Comparison of ENCODE assay signal across 8 mouse cellular contexts in the genomic region with DNA sequence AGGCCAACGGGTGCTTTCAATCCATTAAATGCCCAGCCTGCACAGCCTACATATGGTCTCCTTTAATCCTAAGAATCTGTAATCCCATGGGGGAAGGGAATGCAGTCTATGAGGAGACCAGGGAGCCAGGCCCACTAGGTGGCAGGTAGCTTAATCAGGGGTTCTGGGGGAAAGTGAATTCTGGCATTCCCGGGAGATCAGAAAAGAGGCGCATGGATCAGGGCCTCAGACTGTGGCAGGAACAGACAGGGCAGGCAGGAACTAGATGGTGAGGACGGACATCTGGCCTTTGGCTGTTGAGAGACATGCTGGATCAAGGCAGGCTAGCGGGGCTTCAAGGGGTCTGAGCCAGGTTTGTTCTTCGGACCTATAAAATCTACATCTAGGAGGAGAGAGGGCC. TPM values are rescaled to one million over a fixed set of nuclear protein-coding genes. Genes with fewer than 3 reads are reported as not detected.
DNase-seq lines count a peak whose midpoint lies in the region; ATAC-seq and TF ChIP-seq lines count a peak whose summit lies in the region.

No protein-coding gene starts in this region.

- no peak for DNase-seq in kidney, postnatal 0 days (ENCODE audit: low spot score)
- no peak for DNase-seq in kidney, adult 11 months
- no peak for DNase-seq in embryonic facial prominence, embryonic 14.5 days (ENCODE audit: low spot score)
- no peak for DNase-seq in frontal cortex, postnatal 10 days (ENCODE audit: low spot score in 2 of 2)
- DNase-seq in layer of hippocampus, postnatal 10 days (ENCODE audit: low spot score in 2 of 2), result no peak
- no peak for DNase-seq in frontal cortex, postnatal 25 days (ENCODE audit: low spot score in 2 of 2)

- H3K4me1 ChIP-seq in kidney, postnatal 0 days (replicated peaks; ENCODE audit: insufficient read depth, low read length), result peaks cover 26% of the 10 kb centered on the region; the same call in 1 of the 2 replicates
- H3K4me1 ChIP-seq in embryonic facial prominence, embryonic 14.5 days (ENCODE audit: control insufficient read depth, insufficient read depth, low read length), result peaks cover 25% of the 10 kb centered on the region
- peaks cover 43% of the 10 kb centered on the region for H3K4me1 ChIP-seq in hindbrain, embryonic 16.5 days (ENCODE audit: control insufficient read depth, insufficient read depth, low read depth, low read length)
- peaks cover 42% of the 10 kb centered on the region for H3K4me1 ChIP-seq in neural tube, embryonic 12.5 days

- no peak overlapping the region for H3K9ac ChIP-seq in kidney, postnatal 0 days (ENCODE audit: low read depth, low read length)
- peak overlapping the region; percentile 64 for H3K9ac ChIP-seq in embryonic facial prominence, embryonic 14.5 days (ENCODE audit: low read depth, low read length)
- H3K9ac ChIP-seq in hindbrain, embryonic 16.5 days (ENCODE audit: low read depth, low read length), result peak overlapping the region; percentile 80
- peak overlapping the region; percentile 69; the same call in 1 of the 2 replicates for H3K9ac ChIP-seq in neural tube, embryonic 12.5 days

- no peaks in the 10 kb centered on the region for H3K9me3 ChIP-seq in kidney, postnatal 0 days (replicated peaks; ENCODE audit: low read length)
- no peaks in the 10 kb centered on the region for H3K9me3 ChIP-seq in embryonic facial prominence, embryonic 14.5 days (ENCODE audit: control insufficient read depth, low read length)
- H3K9me3 ChIP-seq in hindbrain, embryonic 16.5 days (ENCODE audit: control insufficient read depth, low read length), result no peaks in the 10 kb centered on the region
- no peaks in the 10 kb centered on the region for H3K9me3 ChIP-seq in neural tube, embryonic 12.5 days

- H3K27me3 ChIP-seq in kidney, postnatal 0 days (ENCODE audit: insufficient read depth, low read length), result no peaks in the 10 kb centered on the region
- H3K27me3 ChIP-seq in embryonic facial prominence, embryonic 14.5 days (replicated peaks; ENCODE audit: control insufficient read depth, insufficient read depth, low read length), result peaks cover 31% of the 10 kb centered on the region
- no peaks in the 10 kb centered on the region for H3K27me3 ChIP-seq in hindbrain, embryonic 16.5 days (replicated peaks; ENCODE audit: control insufficient read depth, insufficient read depth, low read length)
- peaks cover 38% of the 10 kb centered on the region for H3K27me3 ChIP-seq in neural tube, embryonic 12.5 days (replicated peaks)

- H3K4me3 ChIP-seq in kidney, postnatal 0 days (replicated peaks; ENCODE audit: low read depth, low read length), result no peak overlapping the region
- peak overlapping the region; percentile 46 for H3K4me3 ChIP-seq in embryonic facial prominence, embryonic 14.5 days (ENCODE audit: low read depth, low read length)
- H3K4me3 ChIP-seq in hindbrain, embryonic 16.5 days (ENCODE audit: low read length), result peak overlapping the region; percentile 67
- H3K4me3 ChIP-seq in neural tube, embryonic 12.5 days, result peak overlapping the region; percentile 50

- TF ChIP-seq CTCF in kidney, postnatal 0 days (IDR thresholded peaks at IDR 0.05; ENCODE audit: low read depth), result no peak

- no peak overlapping the region for H3K27ac ChIP-seq in kidney, postnatal 0 days
- no peak overlapping the region for H3K27ac ChIP-seq in embryonic facial prominence, embryonic 14.5 days (replicated peaks; ENCODE audit: low read depth, low read length)
- H3K27ac ChIP-seq in hindbrain, embryonic 16.5 days (ENCODE audit: low read depth, low read length), result peak overlapping the region; percentile 70; the same call in 1 of the 2 replicates
- no peak overlapping the region for H3K27ac ChIP-seq in neural tube, embryonic 12.5 days

- H3K36me3 ChIP-seq in kidney, postnatal 0 days (ENCODE audit: insufficient read depth, low read length), result 0 out of 2 replicates have a peak, but pooled peaks cover 2% of the 10 kb centered on the region
- H3K36me3 ChIP-seq in embryonic facial prominence, embryonic 14.5 days (ENCODE audit: control insufficient read depth, insufficient read depth, low read length), result no peaks in the 10 kb centered on the region
- peaks cover 4% of the 10 kb centered on the region; the same call in 1 of the 2 replicates for H3K36me3 ChIP-seq in hindbrain, embryonic 16.5 days (ENCODE audit: control insufficient read depth, insufficient read depth, low read length)
- H3K36me3 ChIP-seq in neural tube, embryonic 12.5 days, result 0 out of 2 replicates have a peak, but pooled peaks cover under 1% of the 10 kb centered on the region

- ATAC-seq in kidney, postnatal 0 days (replicated peaks; ENCODE audit: low FRiP score, low read depth), result no peak
- no peak for ATAC-seq in embryonic facial prominence, embryonic 14.5 days (ENCODE audit: low read depth)
- ATAC-seq in hindbrain, embryonic 16.5 days, result no peak
- ATAC-seq in neural tube, embryonic 12.5 days (ENCODE audit: low FRiP score, low read depth), result no peak

- WGBS in kidney, postnatal 0 days, result 78% methylated on average over 6 of the region's 6 CpGs
- 59% methylated on average over 6 of the region's 6 CpGs for WGBS in embryonic facial prominence, embryonic 14.5 days
- WGBS in hindbrain, embryonic 16.5 days, result 55% methylated on average over 6 of the region's 6 CpGs
- WGBS in neural tube, embryonic 12.5 days, result 66% methylated on average over 6 of the region's 6 CpGs

- peak overlapping the region; percentile 79; the same call in 1 of the 2 replicates for H3K4me2 ChIP-seq in kidney, postnatal 0 days (ENCODE audit: low read length)
- H3K4me2 ChIP-seq in embryonic facial prominence, embryonic 14.5 days (ENCODE audit: low read depth, low read length), result peak overlapping the region; percentile 90
- peak overlapping the region; percentile 78 for H3K4me2 ChIP-seq in hindbrain, embryonic 16.5 days (ENCODE audit: low read length)
- peak overlapping the region; percentile 92 for H3K4me2 ChIP-seq in neural tube, embryonic 12.5 days (replicated peaks)

RNA-seq across cellular contexts. Expression of a gene that starts 1.7 kb away (rescaled TPM):
- 12.2 and 13.9 TPM in 2 replicates for polyA plus RNA-seq in kidney, postnatal 0 days (2015; fragmentation: Nextera tagmentation; extraction: Ambion mirVana)
- 5.6 and 6.6 TPM in 2 replicates for polyA plus RNA-seq in embryonic facial prominence, embryonic 14.5 days (2014; fragmentation: Nextera tagmentation; extraction: Ambion mirVana)
- 87.3 and 91.9 TPM in 2 replicates for polyA plus RNA-seq in hindbrain, embryonic 16.5 days (2015; fragmentation: Nextera tagmentation; extraction: Ambion mirVana)
- polyA plus RNA-seq in neural tube, embryonic 12.5 days (2016; fragmentation: Nextera tagmentation; extraction: Ambion mirVana), result 26.2 and 27.8 TPM in 2 replicates
- total RNA-seq in layer of hippocampus, postnatal 10 days (2021), result 100 to 1,000 TPM; 178 to 201 TPM

RNA-seq across cellular contexts. Expression of a gene that starts 4.5 kb away (rescaled TPM):
- 107 TPM in 2 replicates for polyA plus RNA-seq in kidney, postnatal 0 days (2015; fragmentation: Nextera tagmentation; extraction: Ambion mirVana)
- polyA plus RNA-seq in embryonic facial prominence, embryonic 14.5 days (2014; fragmentation: Nextera tagmentation; extraction: Ambion mirVana), result 66.1 and 68.6 TPM in 2 replicates
- polyA plus RNA-seq in hindbrain, embryonic 16.5 days (2015; fragmentation: Nextera tagmentation; extraction: Ambion mirVana), result 85.4 and 86.4 TPM in 2 replicates
- 73.6 and 75.9 TPM in 2 replicates for polyA plus RNA-seq in neural tube, embryonic 12.5 days (2016; fragmentation: Nextera tagmentation; extraction: Ambion mirVana)
- 10 to 100 TPM; 21.5 to 23.6 TPM for total RNA-seq in layer of hippocampus, postnatal 10 days (2021)

RNA-seq across cellular contexts. Expression of a gene that starts 20.1 kb away (rescaled TPM):
- polyA plus RNA-seq in kidney, postnatal 0 days (2015; fragmentation: Nextera tagmentation; extraction: Ambion mirVana), result 2.2 and 2.4 TPM in 2 replicates
- not detected in 2 replicates for polyA plus RNA-seq in embryonic facial prominence, embryonic 14.5 days (2014; fragmentation: Nextera tagmentation; extraction: Ambion mirVana)
- not detected in 2 replicates for polyA plus RNA-seq in hindbrain, embryonic 16.5 days (2015; fragmentation: Nextera tagmentation; extraction: Ambion mirVana)
- not detected in 2 replicates for polyA plus RNA-seq in neural tube, embryonic 12.5 days (2016; fragmentation: Nextera tagmentation; extraction: Ambion mirVana)
- not detected for total RNA-seq in layer of hippocampus, postnatal 10 days (2021)

RNA-seq across cellular contexts. Expression of a gene that starts 24.2 kb away (rescaled TPM):
- polyA plus RNA-seq in kidney, postnatal 0 days (2015; fragmentation: Nextera tagmentation; extraction: Ambion mirVana), result 83.2 and 84.2 TPM in 2 replicates
- 81.9 and 88.6 TPM in 2 replicates for polyA plus RNA-seq in embryonic facial prominence, embryonic 14.5 days (2014; fragmentation: Nextera tagmentation; extraction: Ambion mirVana)
- 109 and 113 TPM in 2 replicates for polyA plus RNA-seq in hindbrain, embryonic 16.5 days (2015; fragmentation: Nextera tagmentation; extraction: Ambion mirVana)
- polyA plus RNA-seq in neural tube, embryonic 12.5 days (2016; fragmentation: Nextera tagmentation; extraction: Ambion mirVana), result 67.3 and 69.4 TPM in 2 replicates
- 10 to 100 TPM; 74.6 to 76.5 TPM for total RNA-seq in layer of hippocampus, postnatal 10 days (2021)

RNA-seq across cellular contexts. Expression of a gene that starts 38.1 kb away (rescaled TPM):
- polyA plus RNA-seq in kidney, postnatal 0 days (2015; fragmentation: Nextera tagmentation; extraction: Ambion mirVana), result 0.03 TPM in 1 of 2 replicates, not detected in the other
- polyA plus RNA-seq in embryonic facial prominence, embryonic 14.5 days (2014; fragmentation: Nextera tagmentation; extraction: Ambion mirVana), result 0.08 TPM in 1 of 2 replicates, not detected in the other
- polyA plus RNA-seq in hindbrain, embryonic 16.5 days (2015; fragmentation: Nextera tagmentation; extraction: Ambion mirVana), result not detected in 2 replicates
- not detected in 2 replicates for polyA plus RNA-seq in neural tube, embryonic 12.5 days (2016; fragmentation: Nextera tagmentation; extraction: Ambion mirVana)
- total RNA-seq in layer of hippocampus, postnatal 10 days (2021), result not detected
